Mouse (Mus musculus) ES-Bruce4 (cell line): ENCODE data around the gene Plpp3. TPM values are rescaled to one million over a fixed set of nuclear protein-coding genes. Genes with fewer than 3 reads are reported as not detected.
A peak's percentile ranks its signal among the peaks of the same experiment; 100 is the strongest.

Source experiments
- H3K27ac ChIP-seq: 2 replicates; pipeline ENCODE4 v1.5.1; 2012; ENCODE audit warnings: low read length, inconsistent platforms; ENCODE audit not compliant: insufficient read depth
- H3K27me3 ChIP-seq: 2 replicates; pipeline ENCODE4 v1.6.1; 2012; ENCODE audit warnings: mild to moderate bottlenecking, low read length, inconsistent platforms; ENCODE audit not compliant: control insufficient read depth, poor library complexity, insufficient read depth, severe bottlenecking
- H3K36me3 ChIP-seq: 2 replicates; pipeline ENCODE4 v1.6.1; 2012; ENCODE audit warnings: inconsistent platforms, mild to moderate bottlenecking, low read length, moderate library complexity; ENCODE audit not compliant: control insufficient read depth, poor library complexity, insufficient read depth, severe bottlenecking
- H3K4me1 ChIP-seq: one replicate; pipeline ENCODE4 v1.8.1; 2011; ENCODE audit warnings: low read length; ENCODE audit not compliant: control insufficient read depth, insufficient read depth
- H3K4me3 ChIP-seq: 2 replicates; pipeline ENCODE4 v1.5.1; 2011; ENCODE audit warnings: low read depth, mild to moderate bottlenecking, low read length
- H3K9ac ChIP-seq: 2 replicates; pipeline ENCODE4 v1.6.1; 2012; ENCODE audit warnings: low read depth, mild to moderate bottlenecking, inconsistent platforms; ENCODE audit not compliant: poor library complexity, severe bottlenecking
- H3K9me3 ChIP-seq: replicated peaks from 2 replicates; pipeline ENCODE4 v1.6.1; 2012; ENCODE audit warnings: mild to moderate bottlenecking, low read length, inconsistent platforms; ENCODE audit not compliant: control insufficient read depth, poor library complexity, insufficient read depth, severe bottlenecking
- CTCF ChIP-seq: IDR thresholded peaks from one replicate; pipeline ENCODE4 v1.8.1; 2011; ENCODE audit warnings: low read depth, low read length
- EP300 ChIP-seq: IDR thresholded peaks from 2 replicates; pipeline ENCODE4 v1.6.1; 2011; ENCODE audit warnings: low read depth, low read length; ENCODE audit not compliant: insufficient read depth
- POLR2A ChIP-seq: IDR thresholded peaks from one replicate; pipeline ENCODE4 v1.8.1; 2011; ENCODE audit warnings: low read length; ENCODE audit not compliant: insufficient read depth
- polyA plus RNA-seq: library from polyadenylated mRNA; stranded (reverse); fragments of >200 nt; gene quantifications from 2 replicates; pipeline ENCODE4 v1.2.4, GENCODE M21; 2011; ENCODE audit warnings: low read depth; ENCODE audit not compliant: missing spikeins, insufficient read depth, insufficient read length

Plpp3 gene
- polyA plus RNA-seq, 1 experiment, result 16.1 TPM

DNA sequence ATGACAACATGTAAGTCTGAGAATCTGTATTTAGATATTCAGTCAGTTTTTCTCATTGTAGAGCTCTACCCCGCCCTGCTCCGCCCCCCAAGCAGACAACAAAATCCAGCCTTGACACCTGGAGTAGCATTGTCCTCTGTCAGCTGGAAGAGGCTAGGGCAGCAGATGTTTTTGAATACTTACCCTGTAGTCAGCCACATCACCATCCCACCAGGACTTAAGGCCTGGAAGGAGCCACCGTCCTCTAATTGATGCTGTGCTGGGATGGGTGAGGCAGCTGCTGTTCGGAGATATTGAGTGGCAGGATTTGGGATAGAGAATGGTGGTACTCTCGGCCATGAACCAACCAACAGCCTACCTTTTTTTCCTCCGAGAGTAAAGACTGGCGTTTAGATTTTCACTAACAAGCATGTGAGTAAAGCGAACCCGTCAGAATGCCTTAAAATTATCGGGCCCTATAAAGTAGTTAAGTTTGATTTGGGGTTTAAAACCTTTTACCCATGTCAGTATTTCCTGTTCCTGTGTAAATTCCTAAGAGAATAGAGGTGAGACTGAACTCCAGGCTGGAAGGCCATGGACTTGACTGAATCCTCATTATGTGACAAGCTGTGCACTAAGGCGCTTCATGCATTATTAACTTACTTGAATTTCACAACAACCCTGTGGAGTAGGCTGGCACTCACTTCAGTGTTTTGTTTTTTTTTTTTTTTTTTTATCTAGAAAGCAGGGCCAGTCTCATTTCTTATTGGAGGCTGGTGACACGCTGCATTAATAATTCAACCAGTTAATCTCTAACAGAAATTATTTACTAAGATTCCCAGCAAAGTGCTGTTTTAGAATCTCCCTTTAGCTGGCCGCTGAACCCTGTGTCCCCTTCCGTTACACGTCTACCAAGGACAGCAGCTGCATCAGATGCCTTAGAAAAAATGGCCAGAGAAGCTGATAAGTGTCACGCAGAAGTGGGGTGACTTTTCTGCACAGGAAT, 13.0 kb downstream of the Plpp3 start:
- Histone ChIP-seq H3K9me3 (no peaks in the 10 kb centered on the region), H3K27me3 (no peaks in the 10 kb centered on the region), H3K36me3 (no peaks in the 10 kb centered on the region; the same call in 1 of the 2 replicates), H3K4me3 (peak overlapping the region; percentile 6; the same call in 1 of the 2 replicates), H3K4me1 (peaks cover 6% of the 10 kb centered on the region), H3K27ac (peak overlapping the region; percentile 91), H3K9ac (no peak overlapping the region)
- TF ChIP-seq POLR2A (no peak), EP300 (peak; percentile 90), CTCF (no peak)

DNA sequence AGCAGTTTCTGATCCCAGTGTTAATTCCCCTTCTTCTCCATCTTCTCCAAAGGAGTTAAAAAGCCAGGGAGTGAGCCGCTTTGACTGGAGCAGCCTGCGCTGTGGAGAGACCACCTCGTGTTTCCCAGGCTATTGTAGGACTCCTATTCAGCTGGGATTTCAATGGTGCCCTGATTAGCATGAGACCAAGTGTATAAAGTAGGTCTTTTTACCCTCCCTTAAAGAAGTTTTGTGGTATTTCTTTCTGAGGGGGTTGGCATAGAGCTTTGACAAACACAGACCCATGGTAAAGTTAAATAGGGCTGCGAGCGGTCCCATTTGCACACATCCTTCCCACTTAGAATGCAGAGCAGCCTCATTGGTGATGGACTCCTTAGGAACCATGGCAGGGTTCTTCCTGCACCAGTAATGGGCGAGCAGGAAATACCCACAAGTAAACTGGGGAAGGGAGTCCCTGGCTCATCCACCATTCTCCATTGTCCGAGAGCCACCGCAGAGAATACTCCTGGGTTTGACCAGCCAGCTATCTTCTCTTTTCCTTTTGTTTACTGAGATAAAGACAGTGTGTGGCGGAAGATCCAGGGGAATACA, 13.8 kb downstream of the Plpp3 start:
- Histone ChIP-seq H3K27ac (peak overlapping the region; percentile 91), H3K4me1 (peaks cover 6% of the 10 kb centered on the region), H3K27me3 (no peaks in the 10 kb centered on the region), H3K36me3 (no peaks in the 10 kb centered on the region; the same call in 1 of the 2 replicates), H3K9ac (no peak overlapping the region), H3K4me3 (peak overlapping the region; percentile 6; the same call in 1 of the 2 replicates), H3K9me3 (no peaks in the 10 kb centered on the region)
- TF ChIP-seq EP300, result 0 out of 2 replicates have a peak, but pooled peaks have one; percentile 23
- no peak for TF ChIP-seq CTCF
- TF ChIP-seq POLR2A, result no peak

DNA sequence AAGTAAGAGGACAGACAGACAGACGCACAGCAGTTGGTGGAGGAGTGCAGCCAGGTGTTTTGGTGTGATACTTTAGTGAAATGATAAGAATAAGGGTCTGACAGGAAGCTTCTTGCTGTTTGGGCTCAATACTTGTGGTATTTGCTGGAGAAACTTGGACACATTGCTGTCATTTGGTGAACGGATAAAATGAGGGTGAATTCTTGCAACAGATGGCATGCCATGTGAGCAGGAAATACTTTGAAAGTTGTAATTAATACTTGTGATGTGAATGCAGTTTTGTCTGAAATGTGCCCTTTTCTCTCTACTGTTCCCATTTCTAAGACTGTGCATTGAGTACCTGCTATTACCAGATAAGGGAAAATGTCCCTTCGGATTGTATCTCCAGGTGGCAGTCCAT, 14.3 kb downstream of the Plpp3 start:
- Histone ChIP-seq H3K9ac (no peak overlapping the region), H3K4me3 (no peak overlapping the region), H3K27me3 (no peaks in the 10 kb centered on the region), H3K4me1 (peaks cover 6% of the 10 kb centered on the region), H3K9me3 (no peaks in the 10 kb centered on the region), H3K27ac (peak overlapping the region; percentile 91), H3K36me3 (no peaks in the 10 kb centered on the region; the same call in 1 of the 2 replicates)
- TF ChIP-seq CTCF (no peak), POLR2A (no peak), EP300 (no peak)

DNA sequence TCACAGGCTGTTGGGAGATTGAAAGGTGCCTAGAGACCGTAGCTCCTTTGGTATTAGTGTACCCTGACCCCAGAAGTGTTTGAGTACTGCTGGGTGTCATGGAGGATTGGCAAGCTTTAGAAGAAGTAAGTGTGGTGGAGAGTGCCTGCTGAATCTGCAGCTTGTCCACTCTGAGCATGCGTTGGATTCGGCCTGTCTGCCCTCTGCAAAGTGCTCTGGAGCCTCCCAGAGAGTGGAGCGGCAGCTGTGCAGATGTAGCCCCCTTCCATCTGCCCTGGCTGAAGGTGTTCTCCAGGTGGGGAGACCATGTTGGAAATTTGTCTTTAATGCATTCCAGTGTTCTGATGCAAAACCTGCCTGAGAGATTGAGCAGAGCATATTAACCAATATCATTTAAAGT, 17.6 kb downstream of the Plpp3 start:
- H3K4me1 ChIP-seq, result peaks cover 8% of the 10 kb centered on the region

DNA sequence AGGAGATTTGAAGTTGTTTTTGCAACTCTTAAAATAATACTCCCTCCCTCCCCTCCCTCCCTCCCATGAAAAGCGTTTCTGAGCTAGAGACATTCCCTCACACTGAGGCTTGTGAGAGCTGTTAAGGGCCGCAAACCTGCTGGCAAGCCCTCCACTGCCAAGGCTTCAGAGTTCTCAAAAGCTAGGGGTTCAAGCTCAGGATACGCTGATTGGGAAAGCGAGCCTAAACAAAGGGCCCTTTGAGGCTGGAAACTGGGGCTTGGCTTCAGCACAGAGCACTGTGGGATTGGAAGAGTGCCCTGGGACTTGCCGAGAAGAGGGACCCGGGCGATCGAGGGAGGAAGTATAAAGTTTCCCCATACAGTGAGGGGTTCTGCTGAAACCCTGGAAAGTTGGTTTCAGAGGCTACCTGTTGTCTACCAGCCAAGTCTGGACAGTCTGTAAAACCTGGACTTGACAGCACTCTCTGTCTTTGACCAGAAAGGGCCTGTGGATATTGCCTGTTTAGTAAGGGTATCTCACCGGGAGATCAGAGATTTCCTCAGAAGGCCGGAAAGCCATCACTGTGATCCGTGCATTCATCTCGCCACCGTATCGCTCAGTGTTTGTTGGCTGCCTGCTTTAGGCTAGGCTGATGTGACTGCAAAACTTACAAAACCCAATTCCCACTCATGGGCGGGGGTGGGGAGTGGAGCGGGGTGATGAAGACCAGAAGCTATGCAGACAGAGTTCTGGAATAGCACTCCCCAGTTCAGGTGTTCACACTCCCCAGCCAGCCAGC, 18.3 kb downstream of the Plpp3 start:
- Histone ChIP-seq H3K27ac (no peak overlapping the region), H3K9ac (no peak overlapping the region), H3K27me3 (no peaks in the 10 kb centered on the region), H3K4me3 (peak overlapping the region; percentile 28), H3K4me1 (peaks cover 8% of the 10 kb centered on the region), H3K36me3 (no peaks in the 10 kb centered on the region; the same call in 1 of the 2 replicates), H3K9me3 (no peaks in the 10 kb centered on the region)
- no peak for TF ChIP-seq EP300
- no peak for TF ChIP-seq POLR2A
- TF ChIP-seq CTCF, result no peak

More for the DNA sequence above, 17.6 kb downstream of the Plpp3 start:
- no peaks in the 10 kb centered on the region for H3K27me3 ChIP-seq
- no peaks in the 10 kb centered on the region for H3K9me3 ChIP-seq
- no peak overlapping the region for H3K9ac ChIP-seq
- no peak for TF ChIP-seq EP300
- no peak for TF ChIP-seq POLR2A
- TF ChIP-seq CTCF, result no peak
- no peak overlapping the region for H3K27ac ChIP-seq
- H3K36me3 ChIP-seq, result no peaks in the 10 kb centered on the region; the same call in 1 of the 2 replicates
- no peak overlapping the region for H3K4me3 ChIP-seq
